Mouse (Mus musculus): ENCODE data around the gene Wwox.

- TF ChIP-seq ETS1 (conservative IDR thresholded peaks at IDR 0.05; ENCODE audit: low read depth, low read length): no peak
- TF ChIP-seq CTCF (conservative IDR thresholded peaks at IDR 0.05 in 1 of 2, IDR thresholded peaks at IDR 0.05 in 1 of 2; ENCODE audit: low read depth in 2 of 2, low read length in 2 of 2): no peak
- no peak for TF ChIP-seq EP300 (IDR thresholded peaks at IDR 0.05; ENCODE audit: low read length)
- TF ChIP-seq POLR2A (IDR thresholded peaks at IDR 0.05; ENCODE audit: low read depth, low read length): no peak
- no peak for TF ChIP-seq GABPA (IDR thresholded peaks at IDR 0.05; ENCODE audit: insufficient replicate concordance, low read depth, low read length)
- TF ChIP-seq USF2 (conservative IDR thresholded peaks at IDR 0.05; ENCODE audit: low read depth, low read length): no peak
- TF ChIP-seq ZC3H11A (IDR thresholded peaks at IDR 0.05; ENCODE audit: low read depth, low read length): no peak
- TF ChIP-seq KAT2A (IDR thresholded peaks at IDR 0.05; ENCODE audit: insufficient replicate concordance, low read length): no peak
Measured at GRCm38 (mm10) chr8:114927917-114928316, 488.5 kb downstream of the Wwox start.
